ENCODE assay signal across 22 mouse cellular contexts in the genomic region with DNA sequence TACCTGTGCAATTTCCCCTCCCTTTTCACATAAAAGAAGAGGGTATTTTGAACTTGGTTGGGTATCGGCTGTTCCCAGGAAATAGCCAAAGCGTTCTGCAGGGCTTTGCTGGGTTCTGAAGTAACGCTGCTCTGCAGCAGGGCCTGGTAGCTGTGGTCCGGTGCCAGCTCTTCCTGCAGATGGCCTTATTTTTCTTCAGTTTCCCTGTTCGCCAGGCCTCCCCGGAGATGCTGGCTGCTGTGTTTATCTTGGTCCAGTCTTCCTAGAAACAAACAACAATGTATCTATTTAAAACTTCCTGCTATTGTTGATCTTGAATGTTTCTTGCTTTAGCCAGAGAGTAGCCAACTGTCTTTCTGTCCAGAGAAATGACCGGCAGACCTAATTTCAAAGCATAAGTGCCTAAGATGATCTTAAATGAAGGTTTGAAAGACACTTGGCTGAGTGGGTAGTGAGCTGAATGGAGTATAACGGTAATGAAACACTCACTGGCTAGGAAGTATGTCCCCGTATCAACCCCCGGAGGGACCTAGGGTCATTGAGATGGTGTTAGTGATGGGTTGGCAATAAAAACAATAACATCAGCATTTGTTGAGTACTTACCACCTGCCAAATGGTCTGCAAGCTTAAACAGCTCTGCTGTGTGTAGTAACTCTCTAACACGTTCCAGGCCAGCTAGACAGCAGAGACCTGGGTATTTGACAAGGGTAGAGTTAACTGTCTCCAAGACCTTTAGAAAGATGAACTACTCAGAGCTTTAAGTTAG. TPM values are rescaled to one million over a fixed set of nuclear protein-coding genes. Genes with fewer than 3 reads are reported as not detected.
DNase-seq lines count a peak whose midpoint lies in the region; ATAC-seq and TF ChIP-seq lines count a peak whose summit lies in the region.
"Had no signal": no experiment of that assay in that cellular context is flagged by ENCODE, and none has a peak within 500 bp of the region (broad histone marks: within the 10 kb centered on the region; RNA-seq: fewer than 3 reads in every experiment).

No protein-coding gene starts in this region.

- no peaks in the 10 kb centered on the region for H3K27me3 ChIP-seq in lung, postnatal 0 days (replicated peaks; ENCODE audit: insufficient read depth, low read length)
- no peaks in the 10 kb centered on the region for H3K27me3 ChIP-seq in forebrain, embryonic 13.5 days
- no peaks in the 10 kb centered on the region for H3K27me3 ChIP-seq in neural tube, embryonic 15.5 days (replicated peaks)
- H3K27me3 ChIP-seq: heart, embryonic 13.5 days; neural tube, embryonic 12.5 days; stomach, embryonic 15.5 days had no signal

- no peak overlapping the region for H3K4me3 ChIP-seq in layer of hippocampus, adult 2 months
- H3K4me3 ChIP-seq in lung, postnatal 0 days (ENCODE audit: low read depth, low read length): no peak overlapping the region
- H3K4me3 ChIP-seq in forebrain, embryonic 13.5 days: no peak overlapping the region
- no peak overlapping the region for H3K4me3 ChIP-seq in neural tube, embryonic 15.5 days (replicated peaks)
- H3K4me3 ChIP-seq: erythroblast, embryonic 14.5 days; heart, embryonic 13.5 days; neural tube, embryonic 12.5 days; stomach, embryonic 15.5 days had no signal

- H3K4me1 ChIP-seq in lung, postnatal 0 days (ENCODE audit: insufficient read depth, low read depth, low read length): peaks cover 5% of the 10 kb centered on the region; the same call in 1 of the 2 replicates
- H3K4me1 ChIP-seq in forebrain, embryonic 13.5 days: no peaks in the 10 kb centered on the region
- H3K4me1 ChIP-seq in neural tube, embryonic 15.5 days: no peaks in the 10 kb centered on the region; the same call in 1 of the 2 replicates
- H3K4me1 ChIP-seq: stomach, embryonic 15.5 days had no signal

- no peak overlapping the region for H3K9ac ChIP-seq in lung, postnatal 0 days (replicated peaks; ENCODE audit: low read depth)
- H3K9ac ChIP-seq in forebrain, embryonic 13.5 days: no peak overlapping the region
- H3K9ac ChIP-seq in neural tube, embryonic 15.5 days (replicated peaks): no peak overlapping the region
- H3K9ac ChIP-seq: heart, embryonic 13.5 days; neural tube, embryonic 12.5 days; stomach, embryonic 15.5 days had no signal

- TF ChIP-seq EP300 in lung, postnatal 0 days (IDR thresholded peaks at IDR 0.05): no peak

- no peaks in the 10 kb centered on the region for H3K9me3 ChIP-seq in lung, postnatal 0 days (ENCODE audit: low read length)
- H3K9me3 ChIP-seq in forebrain, embryonic 13.5 days (replicated peaks): no peaks in the 10 kb centered on the region
- H3K9me3 ChIP-seq in neural tube, embryonic 15.5 days (replicated peaks): no peaks in the 10 kb centered on the region
- H3K9me3 ChIP-seq: G1E; heart, embryonic 13.5 days; neural tube, embryonic 12.5 days; stomach, embryonic 15.5 days had no signal

- no peaks in the 10 kb centered on the region for H3K36me3 ChIP-seq in lung, postnatal 0 days (ENCODE audit: insufficient read depth, low read length)
- no peaks in the 10 kb centered on the region for H3K36me3 ChIP-seq in forebrain, embryonic 13.5 days (ENCODE audit: poor library complexity, severe bottlenecking)
- no peaks in the 10 kb centered on the region for H3K36me3 ChIP-seq in neural tube, embryonic 15.5 days
- H3K36me3 ChIP-seq: G1E; heart, embryonic 13.5 days; neural tube, embryonic 12.5 days; stomach, embryonic 15.5 days had no signal

- WGBS in lung, postnatal 0 days: 41% methylated on average over 11 of the region's 11 CpGs
- 84% methylated on average over 11 of the region's 11 CpGs for WGBS in forebrain, embryonic 13.5 days
- 62% methylated on average over 11 of the region's 11 CpGs for WGBS in neural tube, embryonic 15.5 days

- no peak for TF ChIP-seq CTCF in layer of hippocampus, adult 2 months (conservative IDR thresholded peaks at IDR 0.05)
- TF ChIP-seq CTCF in lung, postnatal 0 days (IDR thresholded peaks at IDR 0.05): no peak

- peak overlapping the region; percentile 29; the same call in 1 of the 2 replicates for H3K27ac ChIP-seq in layer of hippocampus, adult 2 months
- 0 out of 2 replicates have a peak overlapping the region, but pooled peaks have one; percentile 57 for H3K27ac ChIP-seq in lung, postnatal 0 days (ENCODE audit: low read length)
- H3K27ac ChIP-seq in forebrain, embryonic 13.5 days: no peak overlapping the region
- no peak overlapping the region for H3K27ac ChIP-seq in neural tube, embryonic 15.5 days (replicated peaks)
- H3K27ac ChIP-seq: heart, embryonic 13.5 days; neural tube, embryonic 12.5 days; stomach, embryonic 15.5 days had no signal

- peak; percentile 67 for ATAC-seq in lung, postnatal 0 days
- ATAC-seq in forebrain, embryonic 13.5 days: no peak
- no peak for ATAC-seq in neural tube, embryonic 15.5 days (ENCODE audit: low FRiP score)
- ATAC-seq: inflammation-experienced regulatory T-cells, adult 6 months had no signal

- no peak for DNase-seq in layer of hippocampus, adult 2 months (ENCODE audit: low spot score in 2 of 2)
- no peak for DNase-seq in layer of hippocampus, adult 9-10 months (ENCODE audit: low spot score)
- DNase-seq in cerebellum, adult 11-12 months: peak; percentile 60
- peak; percentile 55 for DNase-seq in cerebellum, adult 9-10 months
- DNase-seq in lung, postnatal 0 days (ENCODE audit: low spot score): peak; percentile 40
- DNase-seq in right cerebral cortex, adult 2 months (ENCODE audit: low spot score in 2 of 2): no peak
- DNase-seq: adrenal gland, adult 8-10 months; layer of hippocampus, adult 9-11 months; liver; thymus, postnatal 36 days had no signal

- no peak overlapping the region for H3K4me2 ChIP-seq in lung, postnatal 0 days (replicated peaks; ENCODE audit: low read depth, low read length)
- no peak overlapping the region for H3K4me2 ChIP-seq in forebrain, embryonic 13.5 days
- no peak overlapping the region for H3K4me2 ChIP-seq in neural tube, embryonic 15.5 days
- H3K4me2 ChIP-seq: heart, embryonic 13.5 days; neural tube, embryonic 12.5 days; stomach, embryonic 15.5 days had no signal

RNA-seq across cellular contexts. Expression of a gene that starts 39.3 kb away (rescaled TPM):
- total RNA-seq in layer of hippocampus, adult 2 months (2021): 10 to 100 TPM; 43.9 to 44.3 TPM
- 14.0 and 14.3 TPM in 2 replicates for polyA plus RNA-seq in lung, postnatal 0 days (2015; fragmentation: Nextera tagmentation; extraction: Ambion mirVana)
- polyA plus RNA-seq in forebrain, embryonic 13.5 days (2015; fragmentation: Nextera tagmentation; extraction: Ambion mirVana): 3.7 and 4.8 TPM in 2 replicates
- 17.6 and 18.4 TPM in 2 replicates for polyA plus RNA-seq in neural tube, embryonic 15.5 days (2015; fragmentation: Nextera tagmentation; extraction: Ambion mirVana)

RNA-seq across cellular contexts. Expression of a gene that starts 52.6 kb away (rescaled TPM):
- total RNA-seq in layer of hippocampus, adult 2 months (2021): not detected
- polyA plus RNA-seq in lung, postnatal 0 days (2015; fragmentation: Nextera tagmentation; extraction: Ambion mirVana): not detected in 2 replicates
- polyA plus RNA-seq in forebrain, embryonic 13.5 days (2015; fragmentation: Nextera tagmentation; extraction: Ambion mirVana): 0.22 TPM in 1 of 2 replicates, not detected in the other
- polyA plus RNA-seq in neural tube, embryonic 15.5 days (2015; fragmentation: Nextera tagmentation; extraction: Ambion mirVana): 0.20 and 0.24 TPM in 2 replicates
- total RNA-seq: adrenal gland, adult 8-10 months; G1E; hematopoietic stem cell, adult 5-6 weeks; left cerebral cortex, postnatal 14 days had no signal
- polyA plus RNA-seq: erythroblast, embryonic 14.5 days; G1E; gonadal fat pad, adult 2 months; heart, embryonic 13.5 days; inflammation-experienced regulatory T-cells, adult 6 months; kidney, embryonic 16.5 days; stomach, embryonic 15.5 days had no signal

Comparison
In these comparisons a context has a peak if more than half of its experiments do, and no peak if none do; other contexts are left out.
1. DNase-seq: peak in cerebellum, adult 11-12 months (single experiment), cerebellum, adult 9-10 months (single experiment) and lung, postnatal 0 days (single experiment); none in layer of hippocampus, adult 2 months (0 of 2), layer of hippocampus, adult 9-10 months (single experiment) and right cerebral cortex, adult 2 months (0 of 2).
2. H3K27ac ChIP-seq: peak in layer of hippocampus, adult 2 months (single experiment) and lung, postnatal 0 days (single experiment); none in forebrain, embryonic 13.5 days (single experiment) and neural tube, embryonic 15.5 days (single experiment).